Mouse (Mus musculus) lung, postnatal 14 days (tissue): ENCODE measurements at regions not wholly inside any gene's neighbourhood (a gene's known extent, or its start where the extent isn't known, plus 50 kb on each side); places are given as distances from the start of the nearest gene placed in this dataset.
A peak's percentile ranks its signal among the peaks of the same experiment; 100 is the strongest.

Source experiments
- DNase-seq: peaks from one replicate; pipeline ENCODE4 v3.0.0; 2021

DNA sequence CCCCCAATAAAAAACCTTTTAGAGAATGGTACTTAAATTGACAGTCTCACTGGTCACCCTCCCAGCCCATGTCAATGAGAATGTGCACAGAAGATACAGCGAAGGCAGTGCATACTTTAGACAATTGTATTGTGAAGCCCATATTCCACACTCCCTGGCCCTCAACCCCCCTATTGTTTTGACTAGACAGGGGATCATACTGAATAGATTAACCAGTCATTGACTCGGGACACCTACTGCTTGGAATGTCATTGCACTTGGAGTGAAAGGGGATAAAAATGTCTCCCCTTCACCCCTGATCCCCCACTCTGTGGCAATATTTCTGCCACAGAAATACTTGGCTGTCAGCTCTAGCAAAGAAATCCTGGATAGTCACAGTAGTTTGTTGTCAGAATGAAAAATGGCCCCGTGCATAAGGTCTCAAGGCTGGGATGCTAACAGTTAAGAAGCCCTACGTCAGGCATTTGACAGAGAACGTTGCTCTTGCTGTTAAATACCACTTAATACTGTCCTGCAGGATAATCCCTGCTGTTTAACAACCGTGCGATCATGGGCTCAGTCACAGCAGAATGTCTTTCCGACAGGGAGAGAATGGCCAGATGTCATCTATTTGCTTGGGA lies 644.5 kb upstream of the Sox9 start:
- no peak for DNase-seq

DNA sequence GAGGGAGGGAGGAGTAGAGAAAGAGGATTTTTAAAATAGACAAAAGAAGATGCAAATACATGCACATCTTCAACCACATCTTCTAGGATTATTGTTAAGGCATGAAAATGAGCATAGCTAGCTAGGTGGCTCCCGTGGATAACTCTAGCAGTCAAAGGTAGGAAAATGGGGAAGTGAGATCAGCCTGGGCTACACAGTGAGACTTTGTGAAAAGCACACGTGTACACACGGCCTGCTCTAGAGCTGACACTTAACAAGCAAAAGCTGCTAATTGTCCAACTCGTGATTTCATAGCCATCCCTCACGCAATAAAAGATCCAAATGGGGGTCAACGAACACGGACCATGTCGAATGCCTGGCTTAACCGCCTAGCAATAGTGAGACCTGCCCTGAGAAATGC lies 642.0 kb upstream of the Sox9 start:
- DNase-seq, result no peak

DNA sequence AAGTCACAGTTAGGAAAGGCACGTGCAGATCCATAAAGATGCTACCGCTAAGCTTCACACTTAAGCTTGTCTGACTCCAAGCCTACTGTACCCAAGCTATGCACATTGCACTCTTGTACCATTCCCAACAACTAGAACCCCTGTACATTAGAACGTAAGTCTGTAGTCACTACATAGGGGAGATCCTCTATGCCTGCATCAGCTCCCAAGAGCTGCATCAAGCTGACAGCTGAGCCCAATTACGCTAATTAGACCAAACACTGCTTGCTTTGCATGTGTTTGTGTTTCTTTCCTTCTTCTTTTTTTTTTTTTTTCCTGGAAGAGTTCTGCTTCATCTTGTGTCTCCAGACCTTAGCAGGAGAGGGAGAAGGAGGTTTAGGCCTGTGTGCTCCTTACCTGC lies 641.5 kb upstream of the Sox9 start:
- no peak for DNase-seq

DNA sequence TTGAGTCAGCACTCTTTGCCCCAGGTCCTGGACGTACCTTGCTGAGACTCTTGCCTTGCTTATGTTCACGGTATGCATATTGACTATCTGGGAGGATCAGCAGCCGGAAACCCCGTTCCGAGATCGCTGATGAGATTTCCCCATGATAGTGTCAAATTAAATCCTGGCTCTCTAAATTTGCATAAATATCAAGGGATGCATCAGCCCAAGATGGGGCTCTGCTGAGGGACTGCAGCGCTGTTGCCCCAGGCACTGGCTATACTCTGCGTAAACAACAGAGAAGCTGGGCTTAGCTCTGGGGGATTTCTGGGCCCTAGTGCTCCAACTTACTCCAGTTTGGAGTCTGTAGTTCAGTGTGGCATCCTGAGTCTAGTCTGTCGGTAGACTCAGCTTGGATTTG lies 641.1 kb upstream of the Sox9 start:
- no peak for DNase-seq

DNA sequence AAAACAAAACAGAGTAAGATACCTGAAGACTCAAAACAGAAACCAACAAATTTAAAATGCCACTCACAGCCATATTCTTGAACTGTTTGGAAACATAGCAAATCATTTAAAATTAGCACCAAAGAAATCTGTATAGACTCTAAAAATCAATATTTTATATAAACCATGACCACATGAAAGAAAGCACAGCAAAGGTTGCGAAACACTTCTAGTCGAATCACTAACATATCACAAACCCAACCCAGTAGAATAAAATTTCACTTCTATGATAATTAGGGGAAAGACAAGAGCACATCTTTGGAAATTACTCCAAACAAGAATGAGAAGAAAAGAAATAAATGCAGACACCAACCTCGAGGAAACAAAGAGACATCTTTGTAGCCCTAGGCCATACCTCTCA lies 630.0 kb upstream of the Sox9 start:
- DNase-seq, result no peak

DNA sequence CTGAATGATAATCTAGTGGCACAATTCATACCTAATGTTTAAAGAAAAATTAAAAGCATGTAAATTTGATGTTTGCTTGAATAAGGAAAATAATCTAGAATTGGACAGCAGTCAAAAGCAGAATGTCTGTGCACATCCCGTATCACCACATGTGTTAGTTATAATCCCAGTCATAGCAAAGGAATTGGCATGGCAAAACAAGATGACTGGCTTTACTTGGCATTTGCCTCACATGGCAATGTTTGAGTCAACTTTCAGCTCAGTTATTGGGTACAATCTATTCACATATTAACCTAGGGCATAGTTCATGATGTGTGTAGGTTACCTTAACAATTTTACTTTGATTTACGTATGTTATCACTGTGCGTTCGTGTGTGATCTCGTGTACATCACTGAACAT lies 628.8 kb upstream of the Sox9 start:
- no peak for DNase-seq

DNA sequence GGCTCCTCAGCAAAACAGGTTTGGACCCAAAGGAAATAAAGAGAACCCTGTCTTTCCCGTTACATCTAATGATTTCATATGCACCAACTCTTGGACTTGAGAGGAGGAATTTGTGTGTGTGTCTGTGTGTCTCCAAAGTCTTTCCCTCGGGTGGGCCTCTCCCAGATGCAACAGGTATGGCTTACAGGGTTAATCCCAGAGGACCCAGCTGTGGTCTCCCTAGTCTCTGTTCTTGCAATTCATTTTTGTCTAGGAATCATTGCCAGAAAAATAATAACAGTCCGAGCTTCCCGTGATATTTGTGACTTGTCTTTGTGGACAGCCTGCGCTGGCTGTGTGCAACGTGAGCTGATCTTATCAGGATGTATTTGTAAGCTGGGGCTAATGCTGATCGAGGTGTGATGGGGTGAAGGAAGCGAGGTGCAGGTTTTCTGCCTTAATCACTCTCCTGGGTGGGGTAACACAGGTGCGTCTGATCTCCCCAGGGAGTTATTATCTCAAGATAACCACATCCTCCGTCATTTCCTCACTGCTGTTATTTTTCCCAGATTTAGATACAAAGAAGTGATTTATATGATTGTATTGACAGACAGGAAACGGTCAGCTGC lies 627.2 kb upstream of the Sox9 start:
- no peak for DNase-seq

DNA sequence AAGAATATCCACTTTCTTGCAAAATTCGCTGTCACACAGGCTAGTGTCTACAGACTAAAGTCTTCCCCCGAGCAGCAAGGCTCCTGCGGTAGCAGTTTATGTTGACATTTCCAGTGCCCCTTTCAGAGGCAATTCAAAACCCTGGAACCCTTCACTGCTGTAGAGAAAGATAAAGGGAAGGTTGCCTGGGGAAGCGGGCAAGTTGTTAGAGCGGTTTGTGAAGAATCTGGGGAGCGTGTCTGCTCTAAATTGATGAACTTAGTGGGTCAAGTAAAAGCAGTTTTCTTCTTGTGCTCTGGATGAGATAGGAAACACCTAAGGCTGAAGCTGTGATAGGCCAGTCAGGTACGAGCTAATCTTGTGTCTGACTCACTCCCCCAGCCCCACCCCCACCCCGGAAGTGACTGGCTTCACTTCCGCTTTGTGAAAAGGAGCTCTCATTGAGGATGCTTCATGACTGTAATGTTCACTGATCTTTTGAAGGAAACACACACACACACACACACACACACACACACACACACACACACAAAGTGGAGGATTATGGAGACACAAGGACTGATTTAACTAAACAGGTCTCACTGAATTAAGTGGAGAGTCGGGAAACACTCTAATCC lies 626.6 kb upstream of the Sox9 start:
- DNase-seq, result no peak

DNA sequence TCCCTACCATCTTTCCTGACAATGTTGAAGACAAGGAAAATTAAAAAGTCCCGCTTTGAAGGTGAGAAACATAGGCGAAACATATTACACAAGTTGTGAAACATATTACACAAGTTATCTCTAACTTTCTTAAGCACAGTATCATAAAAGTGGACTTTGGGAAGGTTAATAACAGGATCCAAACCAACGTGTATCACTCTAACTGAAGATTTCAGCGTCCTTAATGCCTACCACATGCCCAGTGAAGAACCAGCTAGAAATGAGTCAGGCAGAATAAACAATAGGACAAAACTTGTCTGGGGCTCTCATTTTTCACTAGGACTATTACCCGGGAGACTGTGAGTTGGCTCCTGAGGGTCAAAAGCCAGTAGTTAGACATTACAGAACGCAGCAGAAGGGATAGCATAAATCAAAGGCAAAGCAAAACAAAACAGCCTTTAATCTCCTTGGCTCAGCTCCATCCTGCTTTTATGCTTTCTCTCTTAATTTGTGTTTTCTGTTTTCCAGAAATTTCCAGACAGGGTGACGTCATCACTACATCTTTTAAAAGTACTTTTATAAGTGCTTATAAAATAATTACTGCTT lies 618.3 kb upstream of the Sox9 start:
- DNase-seq, result no peak

DNA sequence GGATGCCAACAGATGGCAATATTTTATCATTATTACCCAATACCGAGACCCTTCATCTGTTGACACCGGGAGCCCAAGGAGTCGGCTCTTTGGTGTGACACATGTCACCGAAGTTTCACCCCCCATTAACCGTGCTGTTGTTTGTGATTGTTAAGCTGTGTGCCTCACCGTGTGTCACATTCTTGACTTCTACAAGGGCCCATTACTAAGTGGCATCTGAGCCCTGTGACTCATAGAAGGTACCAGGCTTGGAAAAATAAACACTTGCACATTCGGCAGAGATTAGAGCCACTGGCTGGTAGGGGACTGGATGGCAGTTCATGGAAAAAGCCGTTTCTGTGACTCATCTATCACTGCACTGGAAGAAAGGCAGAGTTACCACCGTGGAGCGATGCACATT lies 608.4 kb upstream of the Sox9 start:
- DNase-seq, result no peak

DNA sequence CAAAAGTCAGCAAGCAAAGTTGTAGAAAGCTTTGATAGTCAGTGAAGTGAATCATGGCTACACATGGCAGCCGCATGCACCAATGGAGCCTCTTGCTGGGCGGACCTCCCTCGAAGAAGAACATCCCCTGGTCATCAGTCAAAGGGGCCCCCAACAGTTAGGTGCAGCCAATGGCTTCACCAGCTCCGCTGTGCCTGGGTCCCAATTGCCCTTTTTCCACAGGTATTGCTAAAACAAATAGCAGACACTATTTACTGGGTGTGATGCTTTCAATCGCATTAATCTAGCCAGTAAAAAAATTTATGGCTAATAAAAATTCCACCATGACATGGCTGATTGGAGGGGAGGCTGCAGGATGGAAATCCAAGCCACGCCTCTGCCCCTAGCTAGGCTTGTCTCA lies 606.7 kb upstream of the Sox9 start:
- DNase-seq, result no peak

DNA sequence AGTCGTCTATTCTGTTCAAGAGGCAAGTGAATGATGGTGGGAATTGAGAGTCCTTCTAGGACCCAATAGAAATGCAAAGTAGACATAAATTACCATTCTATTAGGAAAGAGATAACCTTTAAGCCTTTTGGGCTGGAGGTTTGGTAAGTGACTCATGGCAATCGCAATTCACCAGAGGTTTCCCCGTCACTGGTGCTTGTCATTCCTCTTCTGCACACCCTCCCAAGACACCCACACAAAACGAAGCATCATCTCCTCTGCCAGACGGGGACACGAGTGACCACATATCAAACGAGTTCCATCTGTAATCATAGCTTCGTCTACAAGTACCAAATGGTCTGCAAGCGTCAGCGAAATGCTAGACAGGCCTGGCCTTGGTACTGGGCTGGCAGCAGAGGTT lies 601.4 kb upstream of the Sox9 start:
- no peak for DNase-seq

DNA sequence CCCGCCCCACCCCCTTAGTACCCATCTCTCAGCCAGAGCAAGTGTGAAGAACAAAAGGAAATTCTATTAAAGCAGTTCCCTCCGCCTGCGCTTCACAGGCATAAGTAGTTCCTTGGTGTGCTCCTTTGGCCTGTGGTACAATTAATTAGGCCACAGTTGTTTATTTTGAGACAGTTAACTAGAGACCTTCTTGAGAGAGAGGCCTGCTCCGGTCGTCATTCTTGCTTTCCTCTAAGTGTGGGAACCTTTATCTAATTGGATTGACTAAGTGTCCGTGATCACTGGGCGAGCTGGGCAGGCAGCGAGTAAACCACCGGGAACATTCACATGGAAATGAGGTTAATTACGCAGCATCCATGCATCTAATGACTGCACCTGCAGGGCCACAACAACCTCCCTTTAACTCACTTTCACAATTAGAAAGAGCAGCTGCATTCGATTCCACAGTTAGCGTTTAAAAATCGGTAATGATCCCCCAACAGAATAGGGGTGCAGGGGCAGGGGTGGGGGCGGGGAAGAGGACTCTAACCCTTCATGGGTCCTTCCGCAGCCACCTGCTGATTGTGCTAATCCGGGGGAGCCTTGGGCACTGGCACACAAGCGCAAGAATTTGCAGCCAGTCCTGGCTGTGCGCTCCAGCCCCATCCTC lies 584.3 kb upstream of the Sox9 start:
- no peak for DNase-seq

DNA sequence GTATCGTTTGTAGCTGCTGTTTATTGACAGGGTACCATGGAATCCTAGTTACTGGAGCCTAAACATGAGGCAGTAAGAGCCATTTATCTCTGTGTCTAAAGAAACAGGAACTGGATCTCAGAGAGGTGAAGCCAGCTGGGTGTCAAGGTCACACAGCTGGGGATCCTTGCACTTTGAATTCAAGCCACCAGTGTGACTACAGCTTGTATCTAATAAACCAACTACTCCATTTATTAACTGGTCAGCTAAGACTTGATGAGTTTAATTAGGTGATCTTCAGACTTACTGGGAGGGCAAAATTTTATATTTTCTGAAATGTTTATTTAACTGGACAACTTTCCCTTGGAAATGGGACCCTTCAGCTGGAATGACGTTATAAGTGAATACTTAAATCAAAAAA lies 577.5 kb upstream of the Sox9 start:
- DNase-seq, result no peak

DNA sequence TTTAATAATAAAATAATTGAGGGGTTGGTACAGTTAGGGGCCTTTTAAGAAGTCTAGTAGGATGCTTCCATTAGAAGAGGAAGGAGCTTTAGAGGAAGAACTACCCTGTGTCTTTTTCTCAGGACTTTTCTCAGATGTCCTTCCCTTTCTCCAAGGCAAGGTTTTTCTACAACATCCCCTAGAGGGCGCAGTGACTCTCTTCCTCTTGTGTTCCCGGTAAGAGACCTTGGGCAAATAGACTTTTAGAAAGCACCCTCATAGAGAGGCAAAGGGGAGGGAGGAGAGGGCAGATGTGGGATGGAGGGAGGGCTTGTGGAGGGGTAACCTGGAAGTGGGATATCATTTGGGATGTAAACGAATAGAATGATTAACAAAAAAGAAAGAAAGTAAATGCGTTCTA lies 572.6 kb upstream of the Sox9 start:
- peak; percentile 64 for DNase-seq

DNA sequence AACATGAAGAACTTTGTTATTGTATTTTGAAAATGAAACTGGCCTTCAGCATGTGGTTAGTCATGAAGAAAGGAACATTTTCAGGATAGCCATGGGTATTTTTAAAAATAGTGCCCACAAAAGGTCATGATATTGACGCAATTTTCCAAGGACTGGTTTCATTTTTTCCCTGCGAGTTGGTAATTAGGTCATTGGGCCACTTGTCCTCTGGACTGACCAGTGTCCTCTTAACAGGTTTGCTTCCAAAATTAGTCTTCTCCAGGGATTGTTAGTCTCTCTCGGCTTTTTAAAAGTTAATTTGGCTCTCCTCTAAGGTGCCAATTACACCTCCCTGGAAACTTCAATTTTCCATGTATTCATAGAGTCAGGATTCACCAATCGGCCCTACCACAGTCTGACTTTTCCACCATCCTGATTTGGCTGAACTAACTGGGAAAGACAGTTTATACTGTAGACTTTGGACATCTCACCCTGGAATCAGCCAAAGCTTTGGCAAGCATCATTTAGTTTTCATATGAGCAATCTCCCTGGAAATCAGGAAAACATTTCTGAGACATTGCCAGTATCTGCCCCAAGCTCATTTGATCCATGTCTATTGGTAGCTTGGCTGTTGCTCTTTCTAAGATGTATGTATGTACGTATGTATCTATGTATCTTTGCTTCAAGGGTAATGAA lies 562.8 kb upstream of the Sox9 start:
- no peak for DNase-seq

DNA sequence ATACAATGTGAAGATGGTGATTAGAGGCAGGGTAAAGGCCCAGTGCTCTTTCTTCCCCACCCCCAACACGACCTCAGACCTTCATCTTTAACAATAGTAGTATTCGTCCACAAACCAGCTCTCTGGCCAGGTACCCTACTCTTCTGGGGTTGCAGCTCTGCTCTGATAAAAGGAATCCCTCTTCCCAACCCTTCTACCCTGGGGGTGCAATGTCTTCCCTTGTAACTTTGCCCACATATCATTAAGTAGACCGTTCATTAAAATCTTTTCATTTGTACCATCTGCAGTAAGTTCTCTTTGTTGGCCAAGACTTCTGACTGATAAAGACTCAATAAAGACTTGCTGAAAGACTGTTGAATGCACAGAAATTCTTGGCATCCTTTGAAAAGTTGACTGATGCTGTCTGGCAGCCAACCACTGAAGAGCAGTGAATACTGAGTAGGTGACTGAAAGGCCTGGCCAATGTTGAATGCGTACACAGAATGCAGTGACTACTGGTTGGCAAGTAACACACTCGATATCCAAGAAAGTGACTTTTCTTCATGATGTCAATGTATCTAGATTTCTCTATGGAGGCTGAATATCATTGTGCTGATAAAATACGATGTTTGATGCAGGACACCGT lies 547.4 kb upstream of the Sox9 start:
- no peak for DNase-seq

DNA sequence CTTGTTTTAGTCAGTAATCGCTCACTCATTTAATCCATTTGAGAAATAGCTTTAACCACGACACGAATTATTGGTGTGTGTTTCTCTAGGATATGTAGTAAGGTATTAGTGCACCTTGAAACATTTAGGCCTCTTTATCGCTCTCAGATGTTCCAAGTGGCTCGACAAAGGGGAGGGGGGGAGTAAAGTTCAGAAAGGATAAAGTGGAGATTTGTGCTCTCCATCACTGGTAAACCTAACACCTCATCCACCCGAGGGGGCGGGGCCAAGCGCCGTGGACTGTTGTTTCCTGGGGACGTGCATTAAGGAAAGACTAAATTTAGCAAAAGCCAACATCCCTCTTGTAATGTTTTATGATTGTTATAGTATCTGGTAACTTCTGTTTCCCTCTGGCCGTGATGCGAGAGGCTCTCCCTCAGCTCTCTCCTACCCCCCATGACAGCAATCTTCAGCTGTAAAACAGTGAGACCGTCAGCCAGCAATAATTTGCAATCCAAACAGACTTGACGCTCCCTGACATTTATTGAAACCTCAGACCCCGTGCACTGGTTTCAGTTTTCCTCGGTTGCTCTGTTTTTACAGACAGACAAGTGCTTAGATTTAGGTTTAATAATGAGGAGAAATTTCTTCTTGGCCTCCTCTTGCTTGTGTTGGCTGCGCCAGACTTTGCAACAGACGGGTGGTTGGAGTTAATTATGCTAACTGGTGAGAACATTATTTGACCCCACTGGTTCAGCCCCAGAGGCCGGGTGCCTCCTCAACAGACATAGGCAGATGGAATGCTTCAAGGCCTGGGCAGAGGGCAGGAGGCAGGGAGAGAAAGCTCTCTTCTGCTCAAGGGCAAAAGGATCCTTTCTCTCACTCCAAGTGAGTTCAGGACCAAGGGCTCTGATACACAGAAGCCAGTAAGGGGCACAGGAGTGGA lies 542.8 kb upstream of the Sox9 start:
- no peak for DNase-seq

DNA sequence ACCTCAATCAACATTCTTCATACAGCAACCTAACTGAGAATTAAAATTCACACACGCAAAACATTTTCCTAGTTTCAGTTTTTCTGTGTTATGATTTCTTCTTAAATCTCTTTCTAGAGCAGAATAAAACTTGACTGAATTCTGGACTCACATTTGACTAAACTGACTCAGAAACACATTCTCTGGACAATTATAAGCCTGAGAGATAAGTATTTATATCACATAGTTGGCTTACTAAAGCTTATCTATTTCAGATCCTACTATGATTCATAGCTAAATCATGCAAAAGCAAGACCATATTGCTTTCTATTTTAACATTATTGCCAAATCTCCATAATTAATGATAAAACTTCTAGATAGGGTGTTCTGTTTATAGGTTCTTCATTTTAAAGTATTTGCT lies 529.5 kb upstream of the Sox9 start:
- no peak for DNase-seq

DNA sequence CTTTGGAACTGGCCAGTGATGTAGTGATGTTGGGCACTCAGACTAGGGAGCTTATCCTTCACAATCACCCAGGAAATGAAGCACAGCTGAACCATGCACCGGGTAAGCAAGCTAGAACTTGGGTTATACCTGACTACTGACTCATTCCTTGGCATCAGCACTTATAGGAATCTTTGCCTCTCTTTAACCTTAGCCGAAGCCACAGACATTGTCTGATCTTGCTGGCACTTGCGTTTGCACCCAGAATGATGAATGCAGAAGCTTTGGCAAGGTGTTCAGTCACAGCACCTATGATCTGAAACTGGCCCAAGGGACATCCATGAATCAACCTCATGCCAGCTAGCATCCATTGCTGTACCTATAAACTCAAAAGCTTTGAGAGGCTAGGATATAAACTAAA lies 529.0 kb upstream of the Sox9 start:
- DNase-seq, result no peak

DNA sequence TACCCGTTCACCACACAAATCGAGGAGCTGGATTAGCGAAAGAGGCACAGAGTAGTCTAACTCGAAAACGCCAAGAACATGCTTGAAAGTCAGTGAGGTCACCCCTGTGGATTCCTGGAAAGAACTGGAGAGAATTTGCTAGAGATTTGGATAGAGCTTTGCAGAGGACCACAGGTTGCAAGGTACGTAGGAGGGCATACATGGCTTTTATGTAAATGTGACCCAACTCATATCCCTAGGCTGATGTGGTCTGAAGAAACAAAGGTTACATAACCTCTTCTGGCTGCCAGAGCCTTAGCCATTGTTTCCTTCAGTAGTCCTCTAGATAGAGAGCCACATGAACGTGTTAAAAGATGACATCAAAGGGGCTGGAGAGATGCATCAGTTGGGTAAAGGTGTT lies 525.7 kb upstream of the Sox9 start:
- no peak for DNase-seq

DNA sequence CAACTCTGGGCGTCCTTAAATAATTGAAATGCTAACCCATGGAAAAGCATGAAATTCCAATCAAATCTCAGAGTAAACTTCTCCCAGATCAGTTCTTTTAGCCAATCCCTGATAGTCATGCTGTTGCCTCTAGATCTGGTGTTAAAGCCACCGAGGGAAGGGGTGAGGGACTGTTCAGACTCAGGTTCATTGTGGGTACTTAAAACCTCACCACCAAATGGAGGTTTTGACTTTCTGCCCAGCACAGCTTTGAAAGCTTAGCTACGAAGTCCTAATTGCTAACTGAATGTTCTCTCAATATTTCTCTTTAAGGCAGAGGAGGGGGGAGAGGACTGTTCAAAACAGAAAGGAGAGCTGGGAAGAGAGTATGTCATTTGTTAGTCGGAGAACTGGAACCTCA lies 517.9 kb upstream of the Sox9 start:
- DNase-seq, result no peak
